Mouse (Mus musculus) lung, postnatal 0 days (tissue): ENCODE measurements at regions not wholly inside any gene's neighbourhood (a gene's known extent, or its start where the extent isn't known, plus 50 kb on each side); places are given as distances from the start of the nearest gene placed in this dataset.

Experiments used
- CTCF ChIP-seq: IDR thresholded peaks from 2 replicates; pipeline ENCODE4 v1.5.1; 2016; ENCODE audit warnings: antibody characterized with exemption, mild to moderate bottlenecking
- EP300 ChIP-seq: IDR thresholded peaks from 2 replicates; pipeline ENCODE4 v1.6.1; 2016; ENCODE audit warnings: antibody characterized with exemption, mild to moderate bottlenecking, control low read depth

GRCm38 (mm10) chr8:57092403-57092802 is 228.4 kb upstream of the Hand2 start:
- TF ChIP-seq CTCF = no peak
- no peak for TF ChIP-seq EP300
